Mouse (Mus musculus) right cerebral cortex, postnatal 4 days (tissue): Measurements from ENCODE around the gene Fam240a.

Experiments
- DNase-seq: peaks from one replicate; pipeline ENCODE4 v3.0.0-alpha.2; 2022

The Fam240a gene

GRCm38 (mm10) chr9:110944265-110944664 lies 27.6 kb upstream of the Fam240a start:
- peak; percentile 30 for DNase-seq

- no peak for DNase-seq
Measured at GRCm38 (mm10) chr9:110937506-110938490, 21.1 kb upstream of the Fam240a start.

GRCm38 (mm10) chr9:110935941-110936340 lies 19.3 kb upstream of the Fam240a start:
- DNase-seq: no peak

GRCm38 (mm10) chr9:110933850-110934437 lies 17.3 kb upstream of the Fam240a start:
- DNase-seq: peak; percentile 33

- no peak for DNase-seq
Measured at GRCm38 (mm10) chr9:110931573-110931972, 14.9 kb upstream of the Fam240a start.

GRCm38 (mm10) chr9:110922759-110923158 lies 6.1 kb upstream of the Fam240a start:
- peak; percentile 84 for DNase-seq

- no peak for DNase-seq
Measured at GRCm38 (mm10) chr9:110920665-110921419, 4.2 kb upstream of the Fam240a start.

- no peak for DNase-seq
Measured at GRCm38 (mm10) chr9:110915466-110915865, 1.2 kb downstream of the Fam240a start.

- DNase-seq: no peak
Measured at GRCm38 (mm10) chr9:110914631-110915236, 1.9 kb downstream of the Fam240a start.

GRCm38 (mm10) chr9:110909371-110909967 lies 7.2 kb downstream of the Fam240a start:
- no peak for DNase-seq

- DNase-seq: no peak
Measured at GRCm38 (mm10) chr9:110908631-110909016, 8.0 kb downstream of the Fam240a start.

GRCm38 (mm10) chr9:110907838-110908630 lies 8.6 kb downstream of the Fam240a start:
- no peak for DNase-seq

GRCm38 (mm10) chr9:110907201-110907837 lies 9.3 kb downstream of the Fam240a start:
- DNase-seq: no peak

- DNase-seq: no peak
Measured at GRCm38 (mm10) chr9:110902271-110902670, 14.4 kb downstream of the Fam240a start.

- DNase-seq: no peak
Measured at GRCm38 (mm10) chr9:110901204-110901603, 15.5 kb downstream of the Fam240a start.

- DNase-seq: no peak
Measured at GRCm38 (mm10) chr9:110899451-110900008, 17.1 kb downstream of the Fam240a start.

GRCm38 (mm10) chr9:110896595-110896994 lies 20.1 kb downstream of the Fam240a start:
- DNase-seq: no peak

GRCm38 (mm10) chr9:110895994-110896393 lies 20.7 kb downstream of the Fam240a start:
- DNase-seq: no peak

GRCm38 (mm10) chr9:110895507-110895906 lies 21.2 kb downstream of the Fam240a start:
- no peak for DNase-seq

GRCm38 (mm10) chr9:110893429-110893828 lies 23.2 kb downstream of the Fam240a start:
- no peak for DNase-seq

GRCm38 (mm10) chr9:110892552-110892951 lies 24.1 kb downstream of the Fam240a start:
- DNase-seq: no peak
